Mouse (Mus musculus): ENCODE data around the gene Sigmar1.
"Not testable (repeated sequence)": the region's sequence is repeated elsewhere in the genome, so short reads cannot be mapped to it uniquely, and the experiment has no call there.

The Sigmar1 gene

DNA sequence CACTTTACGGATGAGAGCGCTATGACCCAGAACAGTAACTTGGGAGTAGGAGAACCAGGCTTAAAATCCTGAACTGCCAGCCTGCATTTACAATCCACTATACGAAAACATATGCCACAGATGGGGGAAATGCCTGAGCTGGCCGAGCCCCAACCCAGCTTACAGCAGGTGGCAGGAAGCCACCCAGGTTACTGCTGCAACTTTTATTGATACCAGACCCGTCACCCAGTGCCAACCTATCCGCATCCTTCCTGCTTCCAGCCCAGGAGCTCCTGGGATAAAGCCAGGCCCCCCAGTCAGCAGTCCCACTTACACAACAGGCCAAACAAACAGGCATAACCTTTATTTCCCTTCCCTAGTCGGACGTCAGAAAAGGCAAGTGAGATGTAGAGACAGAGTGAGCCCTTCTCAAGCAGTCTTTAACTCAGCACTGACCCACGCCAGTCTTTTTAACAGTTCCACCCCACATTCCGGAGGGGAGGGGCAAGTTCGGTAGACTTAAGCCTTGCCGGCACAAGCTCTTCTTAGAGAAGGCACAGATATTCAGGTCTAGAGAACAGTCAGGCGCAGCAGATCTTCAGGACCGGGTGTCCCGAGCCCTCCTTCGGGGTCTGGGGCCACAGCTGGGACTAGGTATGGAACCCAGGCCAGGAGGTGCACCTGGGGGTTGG, 44.1 kb downstream of the Sigmar1 start:
- no peak for DNase-seq (ENCODE audit: low read depth, low spot score)

DNA sequence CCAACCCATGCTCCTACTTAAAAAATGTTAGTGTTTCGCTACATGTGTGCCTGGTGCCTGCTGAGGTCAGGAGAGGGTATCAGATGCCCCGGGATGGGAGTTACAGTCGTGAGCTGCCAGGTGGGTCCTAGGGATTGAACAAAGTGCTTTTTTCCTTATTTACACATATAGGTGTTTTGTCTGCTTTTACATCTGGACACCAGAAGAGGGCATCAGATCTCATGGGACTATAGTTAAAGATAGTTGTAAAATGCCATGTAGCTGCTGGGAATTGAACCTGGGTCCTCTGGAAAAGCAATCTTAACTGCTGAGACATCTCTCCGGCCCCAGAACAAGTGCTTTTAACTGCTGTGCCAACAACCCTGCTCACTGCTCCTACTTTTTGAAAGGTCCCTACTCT, 45.7 kb downstream of the Sigmar1 start:
- DNase-seq (ENCODE audit: low read depth, low spot score) = no peak

DNA sequence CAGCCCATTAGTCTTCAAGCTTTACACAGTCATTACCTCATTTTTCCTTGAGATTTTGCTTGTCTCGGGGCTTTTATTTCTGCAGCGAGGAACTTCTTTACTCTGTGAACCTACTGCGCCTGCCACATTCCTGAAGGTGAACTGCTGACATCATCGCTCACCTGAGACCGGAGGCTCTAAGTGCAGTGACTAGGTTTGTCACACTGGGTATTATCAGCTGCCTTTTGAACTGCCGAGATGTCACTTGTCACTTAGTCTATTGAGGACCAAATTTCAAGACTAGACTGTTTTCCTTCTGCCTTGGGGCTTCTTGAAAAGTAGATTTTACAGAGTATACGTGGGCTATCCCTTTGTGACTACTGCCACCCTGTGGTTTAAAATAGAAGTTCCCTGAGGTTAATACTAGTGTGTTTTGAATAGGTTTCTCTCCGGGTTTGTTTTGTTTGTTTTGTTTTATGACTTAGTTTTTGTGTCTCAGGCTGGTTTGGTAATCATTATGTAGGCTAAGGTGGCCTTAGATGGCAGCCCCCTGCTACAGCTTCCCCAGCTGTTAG, 47.7 kb downstream of the Sigmar1 start:
- no peak for DNase-seq (ENCODE audit: low read depth, low spot score)

DNA sequence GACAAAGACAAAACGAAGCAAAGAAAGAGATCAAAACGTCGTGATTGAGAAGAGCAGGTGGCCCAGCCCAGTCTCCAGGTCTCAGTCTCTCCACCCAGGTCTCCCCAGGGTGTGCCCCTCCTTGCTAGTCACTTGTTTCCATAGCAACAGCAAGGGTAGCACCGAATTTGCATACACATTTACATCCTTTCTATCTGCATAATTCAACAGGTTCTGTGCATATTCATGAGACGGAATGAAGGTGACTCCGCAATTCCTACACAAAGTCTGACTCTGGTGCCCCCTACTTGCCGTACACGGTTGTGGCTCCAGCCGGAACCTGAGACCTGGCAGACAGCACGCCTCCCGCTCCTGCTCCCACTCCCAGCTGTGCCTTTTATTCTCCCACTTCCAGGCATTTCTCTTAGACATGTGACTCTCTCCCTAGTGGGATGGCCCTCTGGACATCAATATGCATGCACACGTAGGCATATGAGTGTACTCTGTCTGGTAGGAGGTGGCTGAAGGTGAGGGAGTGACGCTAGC, 48.9 kb downstream of the Sigmar1 start:
- no peak for DNase-seq (ENCODE audit: low read depth, low spot score)

DNA sequence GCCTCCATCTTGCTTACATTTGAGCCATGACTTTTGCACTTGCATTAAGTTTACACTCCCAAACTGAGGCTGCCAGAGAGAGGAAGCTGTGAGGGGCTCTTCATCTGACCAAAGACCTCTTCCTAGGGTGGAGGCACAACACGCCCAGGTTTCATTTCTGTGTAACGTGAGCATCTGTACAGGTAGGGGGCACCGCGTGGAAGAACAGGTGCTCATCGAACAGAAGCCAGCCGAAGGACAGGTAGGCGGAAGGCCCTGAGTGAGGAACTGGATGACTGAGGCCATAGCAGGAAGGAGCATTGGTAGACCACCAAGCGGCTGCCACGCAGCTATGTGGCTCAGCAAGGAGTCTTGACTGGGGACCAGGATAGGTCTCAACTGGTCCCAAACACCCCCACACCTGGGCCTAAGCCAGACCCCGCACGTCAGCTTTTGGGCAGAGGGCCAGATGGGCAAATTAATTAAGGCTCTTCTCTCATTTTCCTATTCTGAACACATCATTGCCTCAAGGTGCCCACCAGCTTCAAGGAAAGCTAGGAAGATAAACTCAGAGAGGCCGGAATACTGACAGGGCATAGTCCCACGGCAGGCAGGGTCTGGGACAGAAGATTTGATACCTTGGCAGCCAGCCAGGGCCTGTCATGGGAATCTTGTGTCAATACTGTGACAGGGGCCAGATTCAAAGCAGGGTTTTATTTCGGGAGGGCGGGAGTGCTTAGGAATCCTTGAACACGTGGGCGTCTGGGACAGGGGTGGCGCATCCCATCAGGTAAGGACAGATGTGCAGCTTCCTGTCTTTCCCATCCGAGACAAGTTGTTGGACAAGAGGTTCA, 49.8 kb downstream of the Sigmar1 start:
- no peak for DNase-seq (ENCODE audit: low read depth, low spot score)

DNA sequence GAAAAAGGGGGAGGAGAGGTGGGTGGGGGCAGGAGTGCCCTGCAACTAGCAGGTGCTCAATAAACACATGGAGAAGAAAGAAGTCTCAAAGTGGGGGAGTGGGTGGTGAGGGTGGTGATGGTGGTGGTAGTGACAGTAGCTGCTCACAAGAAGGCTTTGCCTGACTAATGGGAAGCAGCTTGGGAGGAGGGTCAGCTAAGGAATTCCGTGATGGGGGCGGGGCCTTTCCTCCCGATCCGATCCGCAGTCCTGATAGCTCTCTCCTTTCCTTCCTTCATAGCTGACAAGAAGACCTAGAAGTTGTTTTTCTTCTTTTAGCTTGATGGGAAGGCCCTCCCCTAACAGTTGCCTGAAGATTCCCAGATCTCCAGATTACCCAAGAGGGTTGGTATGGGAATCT, 51.3 kb downstream of the Sigmar1 start:
- DNase-seq (ENCODE audit: low read depth, low spot score) = no peak

DNA sequence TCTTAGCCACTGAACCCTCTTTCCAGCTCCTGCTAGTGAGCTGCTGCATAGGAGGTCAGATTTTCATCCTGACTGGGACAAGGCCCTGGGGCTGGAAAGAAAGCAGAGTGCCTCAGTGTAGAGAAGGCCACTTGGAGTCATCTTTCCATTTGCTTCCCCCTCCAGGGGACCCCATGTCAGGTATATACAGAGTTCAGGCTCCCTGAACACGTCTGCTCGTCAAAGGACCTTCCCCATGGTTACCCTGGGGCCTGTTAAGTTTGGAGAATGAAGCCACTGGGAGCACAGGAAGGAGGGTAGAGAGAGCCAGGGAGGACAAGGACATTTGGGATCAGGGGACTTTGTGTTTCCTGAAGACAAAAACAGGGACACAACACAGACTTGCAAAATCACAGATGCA, 53.7 kb downstream of the Sigmar1 start:
- DNase-seq (ENCODE audit: low read depth, low spot score) = not testable (repeated sequence)

DNA sequence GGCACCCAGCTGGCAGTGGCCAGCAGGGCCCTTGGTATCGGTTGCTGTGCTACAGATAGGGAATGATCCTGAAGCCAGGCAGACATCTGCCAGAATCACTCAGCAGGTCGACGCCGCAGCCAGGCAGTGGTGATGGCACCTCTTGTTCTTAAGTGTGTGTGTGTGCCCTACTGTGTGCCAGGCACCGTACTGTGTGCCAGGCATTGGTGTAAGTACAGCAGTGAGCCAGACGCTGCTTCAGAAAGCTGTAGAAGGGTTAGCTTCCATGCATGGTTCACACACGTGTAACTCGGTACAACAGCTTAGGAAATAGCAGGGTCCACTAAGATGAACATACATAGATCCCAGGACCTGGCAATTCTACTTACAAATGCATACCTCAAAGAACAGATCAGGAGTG, 55.7 kb downstream of the Sigmar1 start:
- not testable (repeated sequence) for DNase-seq (ENCODE audit: low read depth, low spot score)

DNA sequence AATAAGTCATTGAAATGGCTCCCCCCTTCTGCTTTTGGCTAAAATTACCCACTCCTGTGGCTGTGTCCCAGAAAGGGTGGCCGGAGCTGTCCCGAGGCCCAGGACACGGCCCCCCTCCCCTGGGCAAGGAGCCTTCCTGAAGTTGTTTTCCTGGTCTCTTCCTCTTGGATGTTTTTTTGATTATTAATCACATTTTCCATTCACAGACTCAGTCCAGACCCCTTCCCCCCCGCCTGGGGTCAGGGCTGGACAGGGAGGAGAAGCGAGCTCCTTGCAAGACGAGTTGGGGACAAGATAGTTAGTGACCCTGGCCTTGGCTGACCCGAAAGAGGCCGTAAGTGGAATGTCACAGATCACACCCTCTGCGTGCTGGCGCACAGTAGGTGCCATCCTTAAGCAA, 56.2 kb downstream of the Sigmar1 start, which contains the start of gene Il11ra1:
Gene Il11ra1 (plus strand): TSS at position 207 of the 400 bp plus-strand sequence.
- not testable (repeated sequence) for DNase-seq (ENCODE audit: low read depth, low spot score)

DNA sequence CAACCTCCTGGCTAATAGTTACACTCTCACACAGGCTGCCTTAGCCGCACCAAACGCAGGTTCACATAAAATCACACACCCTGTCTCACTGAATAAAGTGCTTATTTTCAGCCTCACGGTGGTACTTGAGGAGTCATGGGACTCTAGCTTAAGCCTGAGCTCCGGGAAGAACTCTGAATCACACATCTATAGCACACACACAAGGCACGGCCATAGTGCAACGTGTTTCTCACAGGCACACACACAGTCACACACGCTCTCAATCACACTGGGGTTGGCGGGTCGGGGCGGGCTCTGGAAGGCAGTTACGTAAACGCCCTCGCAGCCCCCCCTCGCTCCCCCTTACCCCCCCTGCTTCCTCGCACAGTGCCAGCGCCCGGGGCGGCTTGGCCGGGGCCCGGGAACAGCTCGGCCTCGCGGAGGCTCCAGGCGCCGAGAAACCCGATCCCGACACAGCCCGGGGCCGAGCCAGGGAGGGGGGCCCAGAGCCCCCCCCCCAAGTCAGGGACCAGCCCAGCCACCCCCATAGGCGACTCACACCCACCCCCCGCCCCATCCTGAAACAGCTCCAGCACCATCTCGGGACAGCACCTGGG, 57.4 kb downstream of the Sigmar1 start:
- not testable (repeated sequence) for DNase-seq (ENCODE audit: low read depth, low spot score)

DNA sequence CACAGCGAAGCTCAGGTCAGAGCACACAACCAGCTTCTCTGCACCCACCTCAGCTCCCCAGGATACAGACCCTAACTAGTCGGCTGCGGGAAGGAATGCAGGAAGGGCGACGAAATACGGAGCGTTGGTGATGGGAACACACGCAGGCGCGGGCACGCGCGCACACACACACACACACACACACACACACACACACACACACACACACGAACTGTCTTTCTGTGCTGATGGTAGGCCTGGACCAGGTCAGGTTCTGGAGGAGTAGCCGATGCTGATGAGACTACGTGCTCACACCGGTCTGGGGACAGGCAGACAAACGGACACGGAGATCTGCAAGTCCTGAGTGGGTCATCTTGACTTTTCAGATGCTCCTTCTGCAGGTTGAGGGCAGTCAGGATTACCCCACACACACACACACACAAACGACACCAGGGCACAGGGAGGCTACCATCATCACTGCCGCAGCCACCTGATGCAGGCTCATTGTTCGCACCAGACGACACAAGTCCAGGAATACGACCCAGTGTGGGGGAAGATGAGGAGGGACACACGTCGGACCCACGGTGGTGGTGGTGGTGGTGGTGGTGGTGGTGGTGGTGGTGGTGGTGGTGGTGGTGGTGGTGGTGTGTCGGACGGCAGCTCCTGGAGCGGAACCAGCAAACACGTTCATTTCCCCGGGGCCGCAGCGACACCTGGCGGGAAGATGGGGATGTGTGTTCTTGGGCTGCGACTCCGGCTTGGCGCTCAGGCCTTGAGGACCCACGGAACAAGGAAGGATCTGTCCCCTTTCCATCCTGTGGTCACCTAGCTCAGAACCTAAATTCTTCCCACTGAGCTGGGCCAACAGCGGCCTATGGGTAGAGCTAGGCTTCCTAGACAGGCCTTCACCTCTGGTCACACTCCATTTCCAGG, 58.8 kb downstream of the Sigmar1 start, which contains the start of gene Cntfr:
Gene Cntfr (minus strand): TSS at position 160 of the 912 bp plus-strand sequence.
- not testable (repeated sequence) for DNase-seq (ENCODE audit: low read depth, low spot score)

DNA sequence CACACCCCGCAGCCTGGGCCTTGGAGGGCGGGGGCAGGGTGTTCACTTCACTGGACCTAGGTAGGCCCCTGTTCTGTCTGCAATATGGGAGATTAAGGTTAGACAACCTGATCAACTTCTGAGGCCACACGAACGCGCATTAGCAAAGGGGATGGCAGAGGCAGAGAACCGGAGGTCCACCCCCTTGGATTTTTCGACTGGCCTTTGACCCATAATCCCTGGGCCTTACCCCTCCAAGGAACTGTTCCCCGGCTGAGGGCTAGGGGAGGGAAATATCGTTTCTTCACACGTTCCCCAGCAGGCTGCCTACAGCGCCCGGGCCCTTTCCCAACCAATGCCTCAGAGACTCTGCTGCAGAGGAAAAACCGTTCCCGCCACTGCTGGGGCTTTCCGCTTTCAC, 59.5 kb downstream of the Sigmar1 start:
- DNase-seq (ENCODE audit: low read depth, low spot score) = not testable (repeated sequence)

DNA sequence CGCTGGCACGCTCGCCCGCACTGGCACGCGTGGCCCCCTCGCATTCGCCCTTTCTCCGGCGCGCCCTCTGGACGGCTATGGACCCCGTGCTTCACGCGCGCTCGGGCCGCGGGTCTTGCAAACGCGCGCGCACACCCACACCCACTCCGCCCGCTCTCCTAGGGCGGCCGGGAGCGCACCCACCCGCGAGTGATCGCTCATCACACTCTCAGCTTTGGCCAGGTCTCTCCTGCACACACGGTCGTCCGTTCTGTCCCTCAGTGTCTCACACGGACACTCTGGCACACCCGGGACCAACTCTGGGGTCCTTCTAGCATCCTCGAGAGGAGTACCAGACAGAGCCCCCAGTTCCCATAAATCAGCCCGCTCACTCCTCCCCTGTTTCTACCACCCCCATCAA, 60.2 kb downstream of the Sigmar1 start:
- not testable (repeated sequence) for DNase-seq (ENCODE audit: low read depth, low spot score)

DNA sequence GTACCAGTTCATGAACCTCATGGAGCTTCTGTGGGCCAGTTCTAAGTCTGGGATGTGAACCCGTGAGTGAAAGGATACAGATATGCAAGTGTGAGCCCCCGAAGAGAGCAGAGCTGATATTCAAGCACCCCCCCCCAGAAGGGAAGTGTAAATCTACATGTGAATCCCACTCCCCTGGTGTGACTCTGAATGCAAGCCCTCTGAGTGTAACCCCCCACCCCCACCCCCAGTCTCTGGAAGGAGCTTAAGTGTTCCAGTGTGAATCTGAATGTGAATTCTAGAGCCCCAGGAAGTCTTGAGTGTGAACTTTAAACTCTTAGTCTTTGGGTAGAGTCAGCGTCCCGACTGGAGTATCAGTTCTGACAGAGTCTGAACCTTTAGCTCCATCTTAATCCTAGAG, 62.4 kb downstream of the Sigmar1 start:
- DNase-seq (ENCODE audit: low read depth, low spot score) = not testable (repeated sequence)

DNA sequence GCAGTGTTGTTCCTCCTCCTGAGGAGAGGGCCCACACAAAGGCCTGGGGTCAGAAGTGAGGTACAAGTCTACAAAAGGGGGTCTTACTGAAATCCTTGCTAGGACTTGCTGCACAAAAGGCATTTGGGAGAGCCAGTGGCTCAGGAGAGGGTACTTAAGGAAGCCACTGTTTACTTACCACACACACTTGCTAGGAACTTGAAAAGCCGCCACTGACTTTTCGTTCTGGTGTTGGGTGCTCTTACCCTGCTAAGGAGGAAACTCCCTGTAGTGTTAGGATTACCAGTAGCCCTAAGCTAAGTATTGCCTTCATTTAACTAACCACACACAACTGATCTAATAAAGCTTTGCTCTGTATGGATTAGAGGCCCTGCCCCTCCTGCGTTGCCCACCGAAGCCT, 65.9 kb downstream of the Sigmar1 start:
- not testable (repeated sequence) for DNase-seq (ENCODE audit: low read depth, low spot score)

DNA sequence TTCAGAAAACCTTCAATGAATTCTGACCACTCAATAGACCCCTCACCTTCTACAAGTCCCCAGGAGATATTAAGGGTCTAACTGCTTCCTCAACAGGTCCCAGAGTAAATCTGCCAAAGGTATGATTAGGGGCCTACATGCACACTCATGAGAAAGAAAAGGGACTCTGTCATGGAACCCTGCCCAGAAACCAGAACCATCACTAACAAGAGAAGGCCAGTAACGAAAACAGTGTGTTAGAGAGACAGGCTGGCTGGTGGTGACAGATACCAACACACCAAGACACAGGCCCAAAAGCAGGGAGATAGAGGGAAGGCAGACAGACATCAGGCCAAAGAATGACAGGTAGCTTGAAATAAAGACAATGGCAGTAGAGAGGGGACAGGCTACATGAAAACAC, 67.4 kb downstream of the Sigmar1 start:
- not testable (repeated sequence) for DNase-seq (ENCODE audit: low read depth, low spot score)

Data from retina, adult 2 months (tissue).